Mouse (Mus musculus) urinary bladder, postnatal 10 days (tissue): ENCODE data around the gene Cdca3.

Experiments used
- DNase-seq: peaks from one replicate; pipeline ENCODE4 v3.0.0; 2022; ENCODE audit warnings: low spot score

Cdca3 gene

DNA sequence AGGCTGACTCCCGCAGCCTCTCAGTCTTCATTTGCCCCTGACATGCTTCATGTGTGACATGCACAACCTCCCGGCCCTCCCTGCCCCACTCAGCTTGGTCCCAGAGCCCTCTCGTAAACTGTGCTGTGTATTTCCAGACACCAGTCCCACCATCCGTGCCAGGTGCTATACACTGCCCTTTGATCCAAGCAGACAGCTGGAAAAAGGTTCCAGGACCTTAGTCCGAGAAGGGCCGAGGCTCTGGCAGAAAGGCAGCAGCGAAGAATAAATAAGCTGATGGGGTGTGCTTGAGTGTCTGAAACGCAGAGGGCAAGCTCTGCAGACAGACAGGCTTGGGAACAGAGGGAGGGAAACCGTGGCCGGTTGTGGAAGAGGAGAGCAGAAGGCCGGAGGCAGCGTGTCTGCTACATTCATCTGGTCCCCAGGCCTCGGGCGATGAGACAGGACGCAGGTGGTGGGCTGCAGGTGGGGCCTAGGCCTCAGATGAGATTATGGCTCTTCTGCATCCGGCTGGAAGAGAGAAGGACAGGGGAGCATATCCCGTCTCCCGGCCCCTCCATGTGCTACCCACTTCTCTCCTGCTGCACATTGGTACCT lies 36.5 kb downstream of the Cdca3 start:
- DNase-seq, result no peak

GRCm38 (mm10) chr6:124866560-124866959 lies 37.2 kb downstream of the Cdca3 start:
- no peak for DNase-seq

- no peak for DNase-seq
Observed at GRCm38 (mm10) chr6:124874348-124874747, 45.0 kb downstream of the Cdca3 start.

DNA sequence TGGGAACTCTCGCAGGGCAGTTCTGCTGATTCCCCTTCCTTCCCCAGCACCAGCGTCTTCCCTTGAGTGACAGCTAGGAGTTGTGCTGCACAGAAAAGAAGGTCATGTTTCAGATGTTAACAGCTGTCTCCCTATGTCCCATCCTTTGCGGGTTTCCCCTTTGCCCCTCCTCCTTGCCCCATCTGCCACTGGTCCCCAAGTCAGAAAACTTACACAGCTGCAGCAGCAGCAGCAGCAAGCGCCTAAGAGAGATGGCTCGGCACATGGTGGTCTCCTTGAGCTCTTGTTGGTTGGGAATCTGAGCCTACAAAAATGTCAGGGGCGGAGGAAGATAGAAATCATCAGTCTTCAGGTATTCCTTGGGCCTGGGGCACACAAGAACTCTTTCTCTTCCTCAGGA lies 50.0 kb downstream of the Cdca3 start:
- no peak for DNase-seq

GRCm38 (mm10) chr6:124881821-124882220 lies 52.5 kb downstream of the Cdca3 start:
- no peak for DNase-seq
